Mouse (Mus musculus): ENCODE measurements around the gene Ylpm1. TPM values are rescaled to one million over a fixed set of nuclear protein-coding genes. Genes with fewer than 3 reads are reported as not detected.

Ylpm1 gene
- total RNA-seq, 1 experiment from 2014 or later: 34.8 TPM

DNA sequence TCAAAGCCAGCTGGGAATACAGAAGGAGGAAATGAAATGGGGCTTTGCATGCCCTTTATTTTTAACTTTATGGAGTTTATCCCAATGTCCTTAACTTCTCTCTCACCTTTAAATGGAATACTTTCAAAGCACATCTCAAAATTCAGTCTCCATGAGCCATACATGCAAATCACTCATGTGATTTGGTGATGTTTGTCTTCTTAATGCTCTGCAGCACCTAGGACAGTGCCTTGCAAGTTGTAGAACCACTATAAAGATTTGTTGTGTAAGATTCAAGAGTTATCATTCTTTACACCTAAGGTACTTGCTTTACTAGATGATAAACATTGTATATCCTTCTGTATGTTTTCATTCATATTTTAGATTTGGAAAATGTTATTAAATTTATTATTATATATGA is 2.9 kb downstream of the Ylpm1 start:
- ATAC-seq (replicated peaks; ENCODE audit: insufficient number of reproducible peaks, low FRiP score, low TSS enrichment, poor library complexity, severe bottlenecking): no peak

DNA sequence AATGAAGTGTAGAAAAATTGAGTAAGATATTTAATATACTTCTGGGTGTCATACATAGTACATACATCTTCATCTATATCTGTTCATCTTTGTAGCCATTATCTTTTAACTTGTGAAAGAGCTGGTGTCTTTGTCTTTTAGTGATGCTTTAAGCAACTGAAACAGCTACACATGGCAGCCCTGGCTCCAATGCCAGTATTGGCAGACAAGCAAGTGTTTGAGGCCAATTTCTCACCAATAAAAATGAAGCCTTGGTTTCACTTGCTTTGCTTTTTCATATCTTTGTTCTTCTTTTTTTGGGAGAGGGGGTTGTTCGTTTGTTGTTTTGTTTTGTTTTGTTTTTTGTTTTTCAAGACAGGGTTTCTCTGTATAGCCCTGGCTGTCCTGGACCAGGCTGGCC is 10.1 kb downstream of the Ylpm1 start:
- ATAC-seq (replicated peaks; ENCODE audit: insufficient number of reproducible peaks, low FRiP score, low TSS enrichment, poor library complexity, severe bottlenecking): no peak

DNA sequence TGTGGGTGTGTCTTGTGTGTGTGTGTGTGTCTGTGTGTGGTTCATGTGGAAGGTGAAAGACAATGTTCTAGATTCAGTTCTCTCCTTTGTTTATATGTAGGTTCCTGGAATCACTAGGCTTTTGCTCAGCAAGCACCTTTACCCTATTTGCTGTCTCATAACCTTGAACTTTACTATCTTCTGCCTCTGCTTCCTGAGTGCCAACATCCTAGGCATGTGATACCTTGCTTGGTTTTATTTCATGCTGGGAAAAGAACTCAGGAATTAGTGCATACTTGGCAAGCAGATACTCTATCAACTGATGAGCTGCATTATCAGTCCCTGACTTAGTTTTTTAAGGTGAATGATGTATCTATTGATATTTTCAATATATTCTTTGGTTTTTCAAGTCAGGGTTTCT is 10.9 kb downstream of the Ylpm1 start:
- ATAC-seq (replicated peaks; ENCODE audit: insufficient number of reproducible peaks, low FRiP score, low TSS enrichment, poor library complexity, severe bottlenecking): no peak

DNA sequence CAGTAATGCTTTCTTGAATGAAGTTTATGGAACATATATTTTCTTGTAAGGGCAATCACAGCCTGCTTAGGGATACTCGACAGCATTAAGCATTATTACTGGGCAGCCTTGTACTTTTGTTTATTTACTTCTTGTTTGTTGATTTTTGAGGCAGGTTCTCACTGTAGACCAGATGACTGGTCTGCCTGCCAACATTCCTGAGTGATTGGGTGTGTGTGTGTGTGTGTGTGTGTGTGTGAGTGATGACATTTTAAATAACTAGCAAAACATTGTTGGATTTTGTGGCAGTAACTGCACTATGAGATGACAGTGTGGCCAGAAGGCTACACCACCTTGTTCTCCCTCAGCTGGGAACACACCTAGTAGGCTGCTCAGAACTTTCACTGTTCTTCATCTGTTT is 13.7 kb downstream of the Ylpm1 start:
- ATAC-seq (replicated peaks; ENCODE audit: insufficient number of reproducible peaks, low FRiP score, low TSS enrichment, poor library complexity, severe bottlenecking): no peak

DNA sequence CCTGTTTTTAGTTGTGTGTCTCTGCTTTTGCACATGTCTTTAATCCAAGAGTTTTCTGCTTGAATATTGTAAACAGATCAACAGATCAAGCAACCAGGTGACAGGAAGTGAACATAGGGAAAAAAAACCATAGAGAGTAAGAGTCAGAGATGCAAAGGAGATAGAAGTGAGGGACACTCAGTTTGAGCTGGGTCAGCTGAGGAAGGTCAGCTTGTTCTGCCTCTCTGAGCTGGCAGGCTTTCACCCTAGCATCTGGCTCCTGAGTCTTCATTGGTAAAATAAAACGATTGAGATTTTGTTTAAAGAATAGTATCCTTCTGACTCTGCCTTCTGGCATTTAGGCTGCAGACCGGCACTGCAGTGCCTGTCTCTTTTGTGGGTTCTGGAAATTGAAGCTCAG is 14.4 kb downstream of the Ylpm1 start:
- no peak for ATAC-seq (replicated peaks; ENCODE audit: insufficient number of reproducible peaks, low FRiP score, low TSS enrichment, poor library complexity, severe bottlenecking)

DNA sequence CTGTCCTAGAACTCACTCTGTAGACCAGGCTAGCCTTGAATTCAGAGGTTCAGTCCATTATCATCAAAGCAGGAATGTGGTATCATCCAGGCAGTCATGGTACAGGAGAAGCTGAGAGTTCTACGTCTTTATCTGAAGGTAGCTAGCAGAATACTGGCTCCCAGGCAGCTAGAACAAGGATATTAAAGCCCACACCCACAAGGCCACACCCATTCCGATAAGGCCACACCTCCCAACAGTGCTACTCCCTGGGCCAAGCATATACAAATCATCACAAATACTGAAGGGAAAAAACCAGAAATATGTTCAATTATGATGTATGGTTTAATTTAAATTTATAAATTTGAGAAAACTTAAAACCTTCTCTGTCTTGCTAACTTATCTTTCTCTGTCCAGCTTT is 16.1 kb downstream of the Ylpm1 start:
- no peak for ATAC-seq (replicated peaks; ENCODE audit: insufficient number of reproducible peaks, low FRiP score, low TSS enrichment, poor library complexity, severe bottlenecking)

DNA sequence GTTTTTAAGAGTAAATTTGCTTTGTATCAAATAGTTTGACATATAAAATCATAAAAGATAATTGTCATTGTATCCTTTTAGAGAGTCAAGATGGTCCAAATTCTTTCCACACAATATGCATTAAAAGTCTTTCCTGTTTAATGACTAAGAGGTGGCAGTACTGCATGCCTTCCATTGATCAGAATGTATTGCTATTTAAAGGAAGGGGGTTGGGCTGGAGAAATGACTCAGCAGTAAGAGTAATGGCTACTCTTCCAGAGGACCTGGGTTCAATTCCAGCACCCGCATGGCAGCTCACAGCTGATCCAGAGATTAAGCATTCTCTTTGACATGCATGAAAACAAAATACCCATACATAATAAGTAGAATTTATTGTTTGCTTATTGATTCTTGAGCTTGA is 25.9 kb downstream of the Ylpm1 start:
- ATAC-seq (replicated peaks; ENCODE audit: insufficient number of reproducible peaks, low FRiP score, low TSS enrichment, poor library complexity, severe bottlenecking): no peak

DNA sequence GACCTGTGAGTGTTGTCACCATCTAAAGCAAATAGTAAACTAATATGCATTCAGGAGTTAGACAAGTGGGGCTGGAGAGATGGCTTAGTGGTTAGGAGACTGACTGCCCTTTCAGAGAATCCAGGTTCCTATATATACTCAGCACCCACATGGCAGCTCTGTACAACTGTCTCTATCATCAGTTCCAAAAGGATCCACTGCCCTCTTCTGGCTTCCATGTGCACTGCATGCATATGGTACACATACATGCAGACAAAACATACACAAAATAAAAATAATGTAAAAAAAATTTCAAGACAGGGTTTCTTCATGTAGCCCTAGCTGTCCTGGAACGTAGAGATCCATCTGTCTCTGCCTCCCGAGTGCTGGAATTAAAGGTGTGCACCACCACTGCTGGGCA is 36.6 kb downstream of the Ylpm1 start:
- ATAC-seq (replicated peaks; ENCODE audit: insufficient number of reproducible peaks, low FRiP score, low TSS enrichment, poor library complexity, severe bottlenecking): no peak

DNA sequence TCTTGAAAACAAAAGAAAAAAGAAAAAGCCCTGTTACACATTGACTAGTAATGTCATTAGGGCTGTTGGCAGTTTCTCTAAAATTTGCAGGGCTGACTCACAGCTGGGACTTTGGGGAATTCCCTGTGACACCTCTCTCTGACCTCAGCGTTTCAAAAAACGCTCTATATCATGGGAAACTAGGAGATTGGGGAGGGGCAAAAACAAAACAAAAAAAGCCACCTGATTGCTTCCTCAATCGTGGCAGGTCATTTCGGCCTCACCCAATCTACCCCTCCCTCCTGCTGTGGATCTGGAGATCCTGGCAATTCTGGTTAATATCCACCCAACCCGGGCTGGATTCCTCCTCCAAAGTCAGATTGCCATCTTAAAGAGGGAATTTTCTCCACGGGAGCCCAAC is 55.1 kb downstream of the Ylpm1 start:
- no peak for ATAC-seq (replicated peaks; ENCODE audit: insufficient number of reproducible peaks, low FRiP score, low TSS enrichment, poor library complexity, severe bottlenecking)

DNA sequence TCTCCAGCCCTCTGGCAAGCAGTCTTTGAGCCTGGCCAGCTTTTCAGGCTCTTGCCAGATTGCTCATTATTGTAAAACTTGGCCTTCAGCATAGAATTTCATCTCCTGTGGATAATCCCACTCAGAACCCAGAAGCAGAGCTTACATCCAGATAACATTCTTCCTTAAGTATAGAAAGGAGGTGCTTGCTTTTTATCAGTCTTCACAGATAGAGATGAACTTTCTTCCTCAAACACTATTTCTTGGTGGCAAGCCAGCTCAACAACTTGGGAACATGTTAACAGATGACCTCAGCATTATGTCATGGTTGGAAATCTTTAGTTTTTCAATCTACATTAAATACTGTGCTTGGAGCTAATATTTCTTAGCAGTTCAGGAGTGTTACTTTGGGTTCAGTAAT is 74.9 kb downstream of the Ylpm1 start:
- no peak for ATAC-seq (replicated peaks; ENCODE audit: insufficient number of reproducible peaks, low FRiP score, low TSS enrichment, poor library complexity, severe bottlenecking)

DNA sequence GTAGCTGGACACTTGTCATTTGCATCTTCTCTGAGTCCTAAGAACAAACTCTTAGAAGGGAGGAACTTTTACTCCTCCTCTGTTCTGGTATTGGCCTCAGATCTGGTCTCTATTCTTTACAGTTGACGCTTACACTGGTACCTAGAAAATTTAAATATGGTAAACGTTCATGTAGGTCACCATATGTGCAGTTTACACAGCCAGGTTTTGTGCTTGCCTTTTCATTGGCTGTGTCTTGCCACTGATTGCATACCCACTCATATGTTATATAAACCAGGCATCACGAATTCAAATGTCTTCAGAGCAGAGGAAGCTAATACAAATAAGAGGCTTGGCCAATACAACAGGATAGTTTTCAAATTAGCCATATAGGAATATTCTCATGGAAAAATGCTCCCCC is 81.0 kb downstream of the Ylpm1 start:
- no peak for ATAC-seq (replicated peaks; ENCODE audit: insufficient number of reproducible peaks, low FRiP score, low TSS enrichment, poor library complexity, severe bottlenecking)

DNA sequence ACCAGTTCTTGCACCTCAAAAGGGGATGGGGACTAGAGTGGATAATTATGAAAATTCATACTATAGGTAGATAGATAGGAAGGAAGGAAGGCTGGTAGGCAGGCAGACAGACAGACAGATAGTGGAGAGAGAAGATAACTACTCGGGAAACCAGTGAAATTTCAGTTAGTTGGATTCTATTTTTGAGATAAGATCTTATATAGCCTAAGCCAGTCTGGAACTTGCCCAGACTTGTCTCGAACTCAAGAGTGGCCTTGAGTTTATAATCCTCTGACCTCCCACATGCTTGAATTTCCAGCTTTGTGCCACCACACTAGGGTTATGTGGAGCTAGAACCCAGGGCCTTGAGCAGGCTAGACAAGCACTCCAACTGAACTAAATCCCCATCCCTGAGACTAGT is 88.1 kb downstream of the Ylpm1 start:
- no peak for ATAC-seq (replicated peaks; ENCODE audit: insufficient number of reproducible peaks, low FRiP score, low TSS enrichment, poor library complexity, severe bottlenecking)

DNA sequence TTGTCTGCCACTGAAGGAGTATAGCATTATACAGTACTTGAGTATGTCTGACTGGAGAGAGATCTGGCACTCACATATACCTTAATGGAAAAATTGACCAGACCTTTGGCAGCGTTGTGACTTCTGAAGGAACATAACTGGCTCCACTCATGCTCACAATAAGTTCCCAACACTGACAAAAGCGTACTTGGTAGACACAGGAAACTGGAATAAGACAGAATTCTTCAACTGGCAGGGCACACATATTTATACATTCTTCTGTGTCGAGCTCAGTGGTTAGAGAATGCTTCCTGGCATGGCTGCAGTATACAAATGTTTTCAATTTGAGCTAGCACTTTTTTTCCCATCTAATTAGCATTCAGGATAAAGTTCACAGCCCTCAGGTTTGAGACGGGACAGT is 88.8 kb downstream of the Ylpm1 start:
- no peak for ATAC-seq (replicated peaks; ENCODE audit: insufficient number of reproducible peaks, low FRiP score, low TSS enrichment, poor library complexity, severe bottlenecking)

DNA sequence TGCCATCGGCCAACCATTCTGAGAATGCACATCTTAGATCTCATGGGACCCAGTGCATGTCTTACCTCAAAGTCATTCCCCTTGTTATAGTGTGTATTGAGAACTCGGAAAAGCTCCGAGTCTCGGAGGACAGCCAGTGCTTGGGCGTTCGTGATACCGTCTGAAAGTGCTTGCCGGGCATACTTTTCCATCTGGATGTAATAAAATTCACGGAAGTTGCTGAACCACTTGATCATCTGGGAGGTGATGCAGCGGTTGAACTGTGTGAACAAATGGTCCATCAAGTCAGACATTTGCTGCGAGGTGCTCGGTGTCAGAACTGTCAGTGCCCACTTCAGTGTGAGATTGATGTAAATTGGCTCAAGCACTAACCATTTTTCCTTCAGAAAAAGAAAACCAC is 91.7 kb downstream of the Ylpm1 start:
- no peak for ATAC-seq (replicated peaks; ENCODE audit: insufficient number of reproducible peaks, low FRiP score, low TSS enrichment, poor library complexity, severe bottlenecking)

DNA sequence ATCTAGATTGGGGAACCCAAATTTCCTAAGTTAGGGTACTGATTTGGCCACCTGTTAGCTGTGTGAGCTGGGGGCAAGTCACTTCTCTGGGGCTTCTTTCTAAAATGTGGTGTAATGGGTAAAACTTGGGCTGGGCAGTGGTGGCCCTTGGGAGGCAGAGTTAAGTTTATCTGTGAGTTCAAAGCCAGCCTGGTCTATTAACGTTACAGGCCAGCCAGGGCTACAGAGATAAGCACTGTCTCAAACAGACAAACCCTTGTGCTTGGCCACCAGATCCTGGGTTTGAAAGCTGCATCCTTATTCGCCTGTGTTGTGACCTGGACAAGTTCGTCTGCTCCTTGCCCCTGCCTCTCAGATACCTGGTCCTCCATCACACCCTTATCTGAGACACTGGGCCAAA is 95.1 kb downstream of the Ylpm1 start:
- ATAC-seq (replicated peaks; ENCODE audit: insufficient number of reproducible peaks, low FRiP score, low TSS enrichment, poor library complexity, severe bottlenecking): no peak

DNA sequence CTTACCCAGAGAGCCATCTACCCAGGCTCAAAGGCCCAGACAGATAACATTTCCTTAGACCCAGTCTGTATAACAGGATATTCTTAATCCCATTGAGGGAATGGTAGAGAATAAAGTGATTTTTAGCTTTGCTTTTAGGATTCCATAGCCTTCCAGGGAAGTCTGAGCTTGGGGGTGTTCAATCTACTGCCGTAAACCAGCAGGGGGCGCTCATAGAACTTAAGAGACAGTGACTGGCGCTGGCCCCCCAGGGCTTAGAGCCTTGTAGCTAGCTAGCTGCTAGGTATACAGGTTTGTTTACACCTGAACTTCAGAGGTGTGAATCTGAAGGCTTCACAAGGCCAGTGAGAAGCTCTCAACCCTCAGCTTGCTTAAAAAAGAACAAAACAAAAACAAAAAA is 96.1 kb downstream of the Ylpm1 start:
- no peak; the same call in 1 of the 2 replicates for ATAC-seq (replicated peaks; ENCODE audit: insufficient number of reproducible peaks, low FRiP score, low TSS enrichment, poor library complexity, severe bottlenecking)

DNA sequence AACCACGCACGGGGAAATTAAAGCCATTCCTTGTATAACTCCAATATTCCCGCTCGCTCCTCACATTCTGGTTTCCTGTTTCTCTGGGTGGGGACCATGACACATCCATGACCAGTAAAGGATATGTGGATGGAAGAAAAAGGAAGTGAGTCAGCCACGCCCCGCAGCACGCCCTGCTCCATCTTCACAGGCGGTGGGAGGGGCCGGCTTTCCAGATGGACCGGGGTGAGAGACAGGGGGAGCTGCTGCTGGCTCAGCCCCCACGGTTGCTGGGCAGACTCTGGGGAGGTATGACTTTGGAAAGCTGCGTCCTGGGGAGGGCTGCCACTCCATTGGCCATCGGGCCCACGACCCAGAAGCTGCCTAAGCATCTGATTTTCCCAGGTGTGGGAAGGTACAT is 97.9 kb downstream of the Ylpm1 start:
- peak; percentile 52 for ATAC-seq (replicated peaks; ENCODE audit: insufficient number of reproducible peaks, low FRiP score, low TSS enrichment, poor library complexity, severe bottlenecking)

DNA sequence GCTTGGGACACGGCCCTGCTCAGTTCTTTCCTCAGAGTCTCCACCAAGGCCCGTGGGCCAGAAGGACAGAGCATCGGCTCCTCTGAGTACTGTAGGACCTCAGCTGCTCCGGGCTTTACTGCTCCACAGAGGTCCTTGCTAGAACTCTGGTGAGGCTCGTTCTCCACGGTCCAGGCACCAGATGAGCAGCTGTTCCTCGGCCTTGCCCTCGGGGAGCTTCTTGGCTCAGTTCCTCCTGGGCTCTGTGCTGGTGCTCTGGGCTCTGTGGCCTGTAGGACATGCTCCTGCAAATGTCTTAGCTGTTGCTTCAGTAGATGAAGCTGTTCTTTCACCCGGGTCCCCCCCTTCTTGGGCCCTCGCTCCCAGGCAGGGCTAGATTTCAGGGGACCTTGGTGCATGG is 98.6 kb downstream of the Ylpm1 start:
- no peak for ATAC-seq (replicated peaks; ENCODE audit: insufficient number of reproducible peaks, low FRiP score, low TSS enrichment, poor library complexity, severe bottlenecking)

DNA sequence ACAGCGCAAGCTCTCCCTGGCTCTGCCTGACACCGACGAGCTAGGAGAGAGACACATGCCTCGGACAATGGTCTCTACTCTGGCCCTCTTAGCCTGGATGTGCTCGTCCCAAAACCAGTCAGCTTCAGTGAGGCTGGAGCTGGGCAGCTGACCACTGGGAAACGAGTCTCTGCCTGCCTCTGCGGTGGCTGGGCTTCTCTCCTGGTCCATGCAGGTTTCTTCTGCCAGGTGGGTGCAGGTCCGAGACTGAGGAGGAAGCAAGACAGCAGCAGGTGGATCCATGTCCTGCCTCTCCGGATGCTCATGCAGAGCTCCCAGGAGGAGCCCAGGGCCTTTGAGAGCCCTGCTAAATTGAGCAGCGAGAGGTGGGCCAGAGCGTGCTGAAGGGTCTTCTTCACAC is 99.0 kb downstream of the Ylpm1 start:
- no peak for ATAC-seq (replicated peaks; ENCODE audit: insufficient number of reproducible peaks, low FRiP score, low TSS enrichment, poor library complexity, severe bottlenecking)

DNA sequence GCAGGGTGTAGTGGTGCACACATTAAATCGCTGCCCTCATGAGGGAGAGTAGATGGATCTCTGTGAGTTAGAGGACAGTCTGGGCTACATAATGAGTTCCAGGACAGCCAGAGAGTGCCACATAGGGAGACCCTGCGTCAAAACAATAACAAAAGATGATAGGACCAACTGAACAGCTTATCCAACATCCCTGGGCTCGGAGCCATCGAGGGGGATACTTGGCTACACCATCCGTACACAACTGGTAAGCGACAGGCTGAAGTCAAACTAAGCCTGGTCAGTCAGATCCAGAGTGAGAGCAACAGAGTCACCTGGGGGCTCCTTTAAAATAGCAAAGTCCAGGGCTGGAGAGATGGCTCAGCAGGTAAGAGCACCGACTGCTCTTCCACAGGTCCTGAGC is 99.7 kb downstream of the Ylpm1 start:
- no peak for ATAC-seq (replicated peaks; ENCODE audit: insufficient number of reproducible peaks, low FRiP score, low TSS enrichment, poor library complexity, severe bottlenecking)

DNA sequence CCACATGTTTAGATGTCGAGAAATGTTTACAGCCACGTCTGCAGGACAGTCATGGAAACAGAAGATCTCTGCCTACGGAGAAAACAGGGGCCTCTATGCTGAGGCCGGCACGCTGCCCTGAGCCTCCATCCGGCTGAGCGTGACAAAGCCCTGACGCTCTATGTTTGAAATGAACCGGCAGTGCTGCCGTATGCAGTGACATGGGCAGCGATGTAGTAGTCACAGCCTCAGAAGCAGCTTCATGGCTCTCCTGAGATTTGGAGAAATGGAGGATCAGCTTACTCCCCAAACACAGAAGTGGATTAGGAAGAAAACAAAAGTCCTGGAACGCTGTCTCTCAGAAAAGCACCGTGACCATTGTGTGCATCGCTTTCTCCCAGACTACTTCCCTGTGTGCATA is 104.9 kb downstream of the Ylpm1 start:
- no peak for ATAC-seq (replicated peaks; ENCODE audit: insufficient number of reproducible peaks, low FRiP score, low TSS enrichment, poor library complexity, severe bottlenecking)

Measured in monocyte, adult 5-6 weeks (primary cell).